Mouse (Mus musculus): ENCODE measurements around the gene Lct. TPM values are rescaled to one million over a fixed set of nuclear protein-coding genes. Genes with fewer than 3 reads are reported as not detected.

The Lct gene
- polyA plus RNA-seq (2015; fragmentation: Nextera tagmentation; extraction: Ambion mirVana), result 0.10 TPM in 2 replicates

GRCm38 (mm10) chr1:128328218-128328617 lies at the start of gene Lct:
Gene Lct (minus strand): TSS chr1:128328318.
- no peak for ATAC-seq (replicated peaks; ENCODE audit: low FRiP score)
- WGBS, result 85% methylated on average over 3 of the region's 3 CpGs
- no peak within 1 kb of the TSS for H3K4me2 ChIP-seq
- H3K4me1 ChIP-seq, result no peaks in the 10 kb centered on the region
- no peak within 1 kb of the TSS for H3K9ac ChIP-seq
- H3K27me3 ChIP-seq, result no peaks in the 10 kb centered on the region
- no peaks in the 10 kb centered on the region for H3K9me3 ChIP-seq (replicated peaks)
- H3K27ac ChIP-seq, result no peak within 1 kb of the TSS
- peaks cover 70% of the 10 kb centered on the region for H3K36me3 ChIP-seq
- H3K4me3 ChIP-seq (replicated peaks), result no peak within 1 kb of the TSS

GRCm38 (mm10) chr1:128376841-128377240 lies 48.7 kb upstream of the Lct start:
- Histone ChIP-seq H3K36me3 (peaks cover 63% of the 10 kb centered on the region), H3K27ac (no peak overlapping the region), H3K9me3 (replicated peaks) (no peaks in the 10 kb centered on the region), H3K27me3 (no peaks in the 10 kb centered on the region), H3K4me3 (replicated peaks) (no peak overlapping the region), H3K4me1 (no peaks in the 10 kb centered on the region), H3K4me2 (no peak overlapping the region), H3K9ac (no peak overlapping the region)
- no peak for ATAC-seq (replicated peaks; ENCODE audit: low FRiP score)
- 99% methylated on average over 4 of the region's 4 CpGs for WGBS

- ATAC-seq (replicated peaks; ENCODE audit: low FRiP score), result no peak
- Histone ChIP-seq H3K9ac (no peak overlapping the region), H3K4me3 (replicated peaks) (no peak overlapping the region), H3K27ac (no peak overlapping the region), H3K9me3 (replicated peaks) (no peaks in the 10 kb centered on the region), H3K36me3 (peaks cover 59% of the 10 kb centered on the region), H3K4me1 (no peaks in the 10 kb centered on the region), H3K4me2 (no peak overlapping the region), H3K27me3 (no peaks in the 10 kb centered on the region)
- WGBS, result 86% methylated on average over 7 of the region's 7 CpGs
Observed at GRCm38 (mm10) chr1:128372143-128372860, 44.2 kb upstream of the Lct start.

GRCm38 (mm10) chr1:128368732-128369441 lies 40.8 kb upstream of the Lct start:
- no peaks in the 10 kb centered on the region for H3K27me3 ChIP-seq
- no peak overlapping the region for H3K4me3 ChIP-seq (replicated peaks)
- H3K4me1 ChIP-seq, result no peaks in the 10 kb centered on the region
- no peak for ATAC-seq (replicated peaks; ENCODE audit: low FRiP score)
- H3K9ac ChIP-seq, result no peak overlapping the region
- no peak overlapping the region for H3K27ac ChIP-seq
- H3K4me2 ChIP-seq, result no peak overlapping the region
- WGBS, result 78% methylated on average over 5 of the region's 5 CpGs
- peaks cover 56% of the 10 kb centered on the region for H3K36me3 ChIP-seq
- H3K9me3 ChIP-seq (replicated peaks), result no peaks in the 10 kb centered on the region

GRCm38 (mm10) chr1:128360601-128361000 lies 32.5 kb upstream of the Lct start:
- H3K4me3 ChIP-seq (replicated peaks), result no peak overlapping the region
- 68% methylated on average over 2 of the region's 2 CpGs for WGBS
- 0 out of 2 replicates have a peak overlapping the region, but pooled peaks have one; percentile 96 for H3K27ac ChIP-seq
- no peaks in the 10 kb centered on the region for H3K27me3 ChIP-seq
- H3K4me2 ChIP-seq, result no peak overlapping the region
- no peaks in the 10 kb centered on the region for H3K9me3 ChIP-seq (replicated peaks)
- peaks cover 32% of the 10 kb centered on the region for H3K4me1 ChIP-seq
- no peak for ATAC-seq (replicated peaks; ENCODE audit: low FRiP score)
- no peak overlapping the region for H3K9ac ChIP-seq
- peaks cover 47% of the 10 kb centered on the region for H3K36me3 ChIP-seq

- Histone ChIP-seq H3K4me3 (replicated peaks) (peak within 1 kb of the TSS; percentile 91), H3K36me3 (peaks cover 50% of the 10 kb centered on the region), H3K9me3 (replicated peaks) (no peaks in the 10 kb centered on the region), H3K4me2 (peak within 1 kb of the TSS; percentile 65), H3K27me3 (no peaks in the 10 kb centered on the region), H3K27ac (peak within 1 kb of the TSS; percentile 96), H3K4me1 (peaks cover 32% of the 10 kb centered on the region), H3K9ac (peak within 1 kb of the TSS; percentile 83)
- 2% methylated on average over 38 of the region's 38 CpGs for WGBS
- ATAC-seq (replicated peaks; ENCODE audit: low FRiP score), result peak; percentile 98
Observed at GRCm38 (mm10) chr1:128359554-128360376, 31.6 kb upstream of the Lct start, which contains the start of gene Mcm6. Gene Mcm6 (minus strand): TSS chr1:128359664.

- Histone ChIP-seq H3K36me3 (peaks cover 51% of the 10 kb centered on the region), H3K4me2 (peak overlapping the region; percentile 65), H3K4me3 (replicated peaks) (peak overlapping the region; percentile 91), H3K27me3 (no peaks in the 10 kb centered on the region), H3K4me1 (peaks cover 32% of the 10 kb centered on the region), H3K9me3 (replicated peaks) (no peaks in the 10 kb centered on the region), H3K27ac (peak overlapping the region; percentile 96), H3K9ac (peak overlapping the region; percentile 83)
- ATAC-seq (replicated peaks; ENCODE audit: low FRiP score), result peak; percentile 80
- WGBS, result under 1% methylated on average over 35 of the region's 35 CpGs
Observed at GRCm38 (mm10) chr1:128358916-128359553, 30.9 kb upstream of the Lct start.

GRCm38 (mm10) chr1:128358276-128358675 lies 30.2 kb upstream of the Lct start:
- peak overlapping the region; percentile 91 for H3K4me3 ChIP-seq (replicated peaks)
- H3K4me1 ChIP-seq, result peaks cover 32% of the 10 kb centered on the region
- no peak overlapping the region for H3K27ac ChIP-seq

GRCm38 (mm10) chr1:128357452-128357851 lies 29.3 kb upstream of the Lct start:
- H3K9me3 ChIP-seq (replicated peaks), result no peaks in the 10 kb centered on the region
- H3K4me3 ChIP-seq (replicated peaks), result peak overlapping the region; percentile 91
- peaks cover 32% of the 10 kb centered on the region for H3K4me1 ChIP-seq
- H3K9ac ChIP-seq, result peak overlapping the region; percentile 3; the same call in 1 of the 2 replicates
- peaks cover 55% of the 10 kb centered on the region for H3K36me3 ChIP-seq
- WGBS, result 41% methylated on average over 3 of the region's 3 CpGs
- peak overlapping the region; percentile 65 for H3K4me2 ChIP-seq
- no peak for ATAC-seq (replicated peaks; ENCODE audit: low FRiP score)
- no peaks in the 10 kb centered on the region for H3K27me3 ChIP-seq
- H3K27ac ChIP-seq, result peak overlapping the region; percentile 10; the same call in 1 of the 2 replicates

More at GRCm38 (mm10) chr1:128358276-128358675, 30.2 kb upstream of the Lct start:
- no peak for ATAC-seq (replicated peaks; ENCODE audit: low FRiP score)
- peaks cover 55% of the 10 kb centered on the region for H3K36me3 ChIP-seq
- 55% methylated on average over 6 of the region's 6 CpGs for WGBS
- H3K9me3 ChIP-seq (replicated peaks), result no peaks in the 10 kb centered on the region
- peak overlapping the region; percentile 65 for H3K4me2 ChIP-seq
- no peaks in the 10 kb centered on the region for H3K27me3 ChIP-seq
- H3K9ac ChIP-seq, result peak overlapping the region; percentile 83

GRCm38 (mm10) chr1:128353092-128353491 lies 25.0 kb upstream of the Lct start:
- no peak overlapping the region for H3K4me2 ChIP-seq
- H3K4me1 ChIP-seq, result peaks cover 17% of the 10 kb centered on the region
- no peaks in the 10 kb centered on the region for H3K9me3 ChIP-seq (replicated peaks)
- no peaks in the 10 kb centered on the region for H3K27me3 ChIP-seq
- WGBS, result 89% methylated on average over 3 of the region's 3 CpGs
- ATAC-seq (replicated peaks; ENCODE audit: low FRiP score), result no peak
- no peak overlapping the region for H3K27ac ChIP-seq
- H3K4me3 ChIP-seq (replicated peaks), result no peak overlapping the region
- H3K9ac ChIP-seq, result no peak overlapping the region
- H3K36me3 ChIP-seq, result peaks cover 87% of the 10 kb centered on the region

- Histone ChIP-seq H3K27me3 (no peaks in the 10 kb centered on the region), H3K4me1 (no peaks in the 10 kb centered on the region), H3K4me3 (replicated peaks) (no peak overlapping the region), H3K36me3 (peaks cover 95% of the 10 kb centered on the region), H3K27ac (no peak overlapping the region), H3K9me3 (replicated peaks) (no peaks in the 10 kb centered on the region), H3K9ac (no peak overlapping the region), H3K4me2 (no peak overlapping the region)
- WGBS, result 82% methylated on average over 10 of the region's 10 CpGs
- no peak for ATAC-seq (replicated peaks; ENCODE audit: low FRiP score)
Observed at GRCm38 (mm10) chr1:128344232-128344631, 16.1 kb upstream of the Lct start.

Data from kidney, embryonic 15.5 days (tissue).